Mouse (Mus musculus) ovary, postnatal 36 days (tissue): ENCODE measurements around the gene Plekhg3.
A peak's percentile ranks its signal among the peaks of the same experiment; 100 is the strongest.

Experiments
- DNase-seq: peaks from one replicate; pipeline ENCODE4 v3.0.0; 2022; ENCODE audit warnings: low spot score, mixed read lengths

Plekhg3 gene

DNA sequence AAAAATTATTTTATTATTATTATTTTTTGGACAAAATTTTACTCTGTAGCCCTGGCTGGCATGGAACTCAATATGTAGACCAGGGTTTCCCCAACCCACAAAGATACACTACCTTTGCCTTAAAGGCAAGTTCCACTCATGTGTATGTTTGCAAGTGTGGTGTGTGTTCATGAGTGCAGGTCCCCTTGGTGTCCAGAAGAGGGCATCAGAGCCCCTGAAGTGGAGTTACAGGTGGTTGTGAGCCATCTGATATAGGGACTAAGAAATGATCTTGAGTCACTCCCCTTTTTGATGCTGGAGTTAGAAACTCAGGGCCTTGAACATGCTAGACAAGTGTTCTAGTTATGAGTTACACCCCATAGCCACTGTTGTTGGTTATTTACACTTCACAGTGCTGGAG lies 54.3 kb downstream of the Plekhg3 start:
- no peak for DNase-seq

DNA sequence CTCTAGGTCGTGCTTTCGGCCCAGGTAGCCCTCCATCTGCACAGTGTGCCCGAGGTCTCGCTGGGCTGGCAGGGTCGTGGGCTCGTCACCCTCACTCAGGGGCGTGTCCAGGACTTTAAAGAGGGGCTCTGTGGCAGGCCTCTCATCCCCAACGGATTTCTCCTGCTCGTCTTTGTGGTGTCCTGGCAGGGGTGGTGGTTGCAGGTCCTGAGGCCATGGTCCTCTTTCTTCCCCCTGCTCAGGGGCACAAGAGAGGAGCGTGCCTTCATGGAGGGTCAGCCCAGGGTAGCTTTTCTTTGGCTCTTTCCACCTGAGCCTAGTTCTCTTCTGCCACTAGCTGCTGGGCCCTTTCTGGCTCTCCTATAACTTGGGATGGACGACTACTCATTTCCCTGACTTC lies 56.7 kb downstream of the Plekhg3 start:
- DNase-seq, result no peak

- DNase-seq, result peak; percentile 34
Measured at GRCm38 (mm10) chr12:76589531-76589930, 58.8 kb downstream of the Plekhg3 start.

- DNase-seq, result no peak
Measured at GRCm38 (mm10) chr12:76591037-76591436, 60.3 kb downstream of the Plekhg3 start.

GRCm38 (mm10) chr12:76592213-76592612 lies 61.5 kb downstream of the Plekhg3 start:
- DNase-seq, result no peak

GRCm38 (mm10) chr12:76593254-76593653 lies 62.6 kb downstream of the Plekhg3 start:
- no peak for DNase-seq

DNA sequence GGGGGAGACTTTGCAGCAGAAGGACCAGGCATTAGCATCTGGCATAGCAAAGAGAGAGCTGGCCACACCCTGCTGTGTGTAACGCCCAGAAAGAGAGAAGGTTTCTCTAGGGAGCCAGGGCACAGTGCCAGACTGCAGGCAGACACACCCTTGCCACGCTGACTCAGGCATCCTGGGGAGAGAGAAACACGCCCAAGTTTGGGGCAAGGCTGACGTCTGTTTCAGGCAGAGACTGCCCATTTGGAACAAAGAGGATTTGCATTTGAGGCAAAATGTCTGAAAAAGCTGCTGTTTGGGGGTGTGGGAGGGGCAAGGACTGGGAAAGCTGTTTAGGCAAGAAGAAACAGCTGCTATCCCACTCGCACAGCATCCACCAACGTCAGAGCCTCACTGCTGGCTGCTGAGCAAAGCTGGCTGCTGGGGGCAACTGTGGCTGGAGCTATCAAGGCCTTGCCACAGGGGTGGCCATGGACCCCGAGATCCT lies 63.2 kb downstream of the Plekhg3 start:
- peak; percentile 67 for DNase-seq

DNA sequence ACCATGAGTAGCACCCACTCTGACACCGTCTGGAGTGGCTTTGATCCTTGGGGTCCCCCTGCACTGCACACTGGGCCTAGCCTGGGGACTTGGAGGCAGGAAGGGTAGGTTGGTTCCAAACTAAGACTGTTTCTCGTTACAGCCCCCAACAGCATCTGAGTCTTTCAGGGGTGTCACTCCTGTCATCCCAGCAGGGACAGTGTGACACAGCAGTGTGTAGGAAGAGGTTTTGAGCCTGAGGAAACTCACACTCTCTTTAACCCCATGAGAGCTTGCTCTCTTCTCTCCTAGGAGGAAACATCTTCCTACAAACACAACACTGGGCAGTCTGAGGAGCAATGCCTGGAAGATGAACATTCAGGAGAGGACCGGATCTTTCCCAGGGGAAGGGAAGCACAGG lies 63.9 kb downstream of the Plekhg3 start:
- DNase-seq, result no peak

GRCm38 (mm10) chr12:76595830-76596229 lies 65.1 kb downstream of the Plekhg3 start:
- no peak for DNase-seq

GRCm38 (mm10) chr12:76596292-76597023 lies 65.8 kb downstream of the Plekhg3 start:
- DNase-seq, result peak; percentile 68

DNA sequence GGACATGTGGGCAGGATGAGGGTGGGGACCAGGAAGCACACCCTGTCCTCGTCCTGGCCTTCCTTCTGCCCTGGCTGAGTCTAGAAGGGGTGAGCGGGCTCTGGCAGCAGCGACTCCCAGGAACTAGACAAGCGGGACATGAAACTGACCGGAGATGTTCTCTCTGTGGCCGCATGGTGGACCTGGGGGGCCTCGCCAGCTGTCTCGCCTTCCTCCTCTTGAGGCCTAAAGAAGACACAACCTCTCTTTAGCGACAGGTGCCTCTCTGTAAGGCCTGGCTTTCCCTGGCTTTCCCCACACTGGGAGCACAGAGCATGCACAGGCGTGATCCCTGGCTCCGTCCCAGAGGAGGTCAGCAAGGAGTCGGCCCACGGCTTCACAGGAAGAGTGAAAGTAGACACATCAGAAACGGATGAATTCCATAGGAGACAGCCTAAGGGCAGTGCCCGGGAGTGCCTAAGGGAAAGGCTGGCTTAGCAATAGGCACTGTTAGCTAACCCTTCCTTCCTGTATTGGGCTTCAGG lies 66.9 kb downstream of the Plekhg3 start:
- no peak for DNase-seq

DNA sequence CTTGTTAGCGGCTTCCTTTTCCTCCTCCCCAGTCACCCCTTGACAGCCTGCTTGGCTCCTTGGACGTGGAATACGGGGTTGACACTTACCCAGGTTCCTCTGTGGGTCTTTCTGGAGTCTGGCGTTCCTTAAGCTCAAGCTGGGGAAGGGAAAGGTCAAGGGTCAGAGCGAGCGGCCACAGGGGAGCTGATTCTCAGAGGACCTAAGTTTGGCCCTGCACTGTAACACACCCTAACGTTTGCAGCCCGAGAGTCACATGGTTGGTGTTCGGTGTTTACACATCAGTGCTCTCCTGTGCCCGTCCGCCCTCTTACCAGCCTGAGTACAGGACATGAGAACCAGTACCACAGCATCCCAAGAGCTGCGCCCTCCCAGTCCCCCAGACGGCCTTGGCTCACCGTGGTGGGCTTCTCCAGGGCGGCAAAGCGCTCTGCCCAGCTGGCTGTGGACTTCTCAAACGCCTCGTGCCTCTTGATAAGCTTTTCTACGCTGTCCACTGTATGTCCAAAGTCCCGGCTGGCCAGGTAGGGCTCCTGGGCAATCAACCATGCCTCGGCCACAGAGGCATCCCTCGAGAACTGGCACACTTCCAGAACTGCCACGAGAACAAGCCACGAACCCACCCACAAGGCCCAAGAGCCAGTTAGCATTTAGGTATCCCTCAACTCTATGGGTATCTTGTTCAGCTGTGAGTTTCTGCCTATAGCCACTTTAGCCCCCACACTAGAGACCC lies 67.7 kb downstream of the Plekhg3 start:
- DNase-seq, result no peak

DNA sequence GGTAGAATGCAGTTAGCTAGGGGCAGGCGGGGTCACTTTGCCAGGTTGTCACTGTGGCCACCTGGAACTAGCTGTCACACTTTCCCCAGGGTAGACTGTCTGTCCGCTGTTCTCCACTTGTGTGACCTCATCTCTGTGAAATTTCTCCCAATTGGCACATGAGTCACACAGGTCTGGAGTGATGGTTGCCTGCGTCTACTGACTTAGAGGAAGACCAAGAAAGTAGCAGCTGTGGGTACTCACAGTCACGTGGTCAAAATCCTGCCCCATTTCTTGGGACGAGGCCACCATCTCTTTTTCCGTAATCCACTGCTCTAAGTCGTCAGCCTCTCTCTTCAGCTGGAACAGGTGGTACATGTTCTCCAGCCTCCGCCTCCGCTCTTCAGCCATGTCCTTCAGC lies 73.1 kb downstream of the Plekhg3 start:
- DNase-seq, result no peak

DNA sequence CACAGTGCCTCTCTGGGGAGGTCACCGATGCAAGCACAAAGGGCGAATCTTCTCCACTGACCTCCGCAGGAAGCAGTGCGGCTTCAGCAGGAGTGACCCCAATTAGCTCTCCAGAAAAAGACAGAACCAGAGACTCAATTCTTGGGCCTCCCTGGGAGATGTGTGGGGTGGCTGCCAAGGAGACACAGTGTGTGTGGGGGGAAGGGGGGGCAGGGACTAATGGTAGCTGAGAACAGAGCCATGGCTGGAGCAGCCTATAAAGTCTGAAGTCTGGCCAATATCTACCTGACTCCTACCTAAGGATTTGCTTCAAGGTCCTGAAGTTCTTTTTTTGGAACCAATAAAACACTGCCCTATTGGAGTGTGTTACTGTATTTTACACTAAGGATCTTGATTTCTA lies 73.9 kb downstream of the Plekhg3 start:
- no peak for DNase-seq

DNA sequence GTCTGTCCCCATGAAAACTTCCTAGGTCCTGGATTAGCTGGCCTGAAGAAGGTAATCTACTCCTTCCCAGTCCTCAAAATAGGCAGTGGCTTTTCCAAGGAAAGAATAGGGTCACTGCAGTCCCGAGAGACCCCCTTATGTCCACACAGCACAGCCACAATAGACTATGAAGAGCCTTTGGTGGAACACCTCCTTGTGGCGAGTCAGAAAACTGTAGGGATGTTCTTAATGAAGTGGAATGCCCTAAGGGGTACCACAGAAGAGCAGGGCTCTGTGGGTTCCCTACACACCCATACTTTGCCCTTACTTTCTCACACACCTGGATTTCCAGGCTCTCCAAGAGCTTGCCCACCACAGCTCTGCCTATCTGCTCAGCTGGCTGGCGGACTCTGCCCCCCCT lies 75.1 kb downstream of the Plekhg3 start:
- no peak for DNase-seq

DNA sequence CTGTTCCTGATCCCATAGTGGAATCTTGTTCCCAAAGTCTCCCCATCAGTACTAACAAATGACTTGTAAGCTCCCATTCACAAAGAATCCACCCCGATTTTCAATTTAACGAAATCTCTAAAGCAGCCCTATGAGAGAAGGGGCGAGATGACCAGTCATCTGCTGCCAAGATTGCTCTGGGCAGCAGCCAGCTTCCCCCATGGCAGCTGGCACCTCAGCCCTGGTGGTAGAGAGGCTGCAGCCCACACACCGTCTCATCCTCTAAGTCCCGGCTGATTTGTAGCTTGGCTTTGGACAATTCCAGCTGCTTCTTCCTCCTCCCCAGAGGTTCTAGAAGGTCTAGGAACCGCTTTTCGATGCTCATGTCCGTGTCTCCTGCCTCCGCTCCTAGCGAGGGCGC lies 77.5 kb downstream of the Plekhg3 start:
- peak; percentile 41 for DNase-seq

GRCm38 (mm10) chr12:76608997-76609565 lies 78.4 kb downstream of the Plekhg3 start:
- peak; percentile 59 for DNase-seq

- peak; percentile 39 for DNase-seq
Measured at GRCm38 (mm10) chr12:76612621-76613020, 81.9 kb downstream of the Plekhg3 start.

DNA sequence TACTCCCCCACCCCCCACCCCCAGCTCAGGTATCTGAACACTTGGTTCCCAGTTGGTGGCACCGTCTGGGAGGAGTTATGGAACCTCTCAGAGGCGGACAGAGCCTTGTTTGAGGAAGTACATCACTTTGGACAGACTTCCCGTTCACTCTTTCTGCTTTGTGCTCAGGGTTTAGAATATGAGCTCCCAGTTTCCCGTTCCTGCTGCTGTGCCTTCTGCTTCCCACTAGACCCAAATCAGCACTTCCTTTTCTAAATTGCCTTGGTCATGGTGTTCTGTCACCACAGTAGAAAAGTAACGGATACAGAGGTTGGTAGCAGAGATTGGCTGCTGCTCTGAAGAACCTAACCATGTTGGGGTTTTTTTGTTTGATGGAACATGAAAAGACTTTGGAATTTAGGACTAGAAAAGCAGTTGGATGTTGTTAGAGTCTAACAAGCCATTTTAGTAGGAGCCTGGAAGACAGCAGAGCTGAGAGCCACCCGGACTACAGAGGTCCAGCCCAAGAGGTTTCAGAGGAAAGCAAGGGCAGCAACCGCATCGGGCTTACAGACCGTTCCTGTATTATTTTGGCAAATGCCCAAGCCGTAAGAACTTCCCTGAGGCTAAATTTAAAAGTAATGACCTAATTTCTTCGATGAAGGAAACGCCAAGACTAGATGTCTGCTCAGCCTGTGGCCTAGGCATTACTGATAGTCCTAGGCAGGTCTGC lies 84.3 kb downstream of the Plekhg3 start:
- DNase-seq, result no peak

- no peak for DNase-seq
Measured at GRCm38 (mm10) chr12:76615580-76615937, 84.9 kb downstream of the Plekhg3 start.

DNA sequence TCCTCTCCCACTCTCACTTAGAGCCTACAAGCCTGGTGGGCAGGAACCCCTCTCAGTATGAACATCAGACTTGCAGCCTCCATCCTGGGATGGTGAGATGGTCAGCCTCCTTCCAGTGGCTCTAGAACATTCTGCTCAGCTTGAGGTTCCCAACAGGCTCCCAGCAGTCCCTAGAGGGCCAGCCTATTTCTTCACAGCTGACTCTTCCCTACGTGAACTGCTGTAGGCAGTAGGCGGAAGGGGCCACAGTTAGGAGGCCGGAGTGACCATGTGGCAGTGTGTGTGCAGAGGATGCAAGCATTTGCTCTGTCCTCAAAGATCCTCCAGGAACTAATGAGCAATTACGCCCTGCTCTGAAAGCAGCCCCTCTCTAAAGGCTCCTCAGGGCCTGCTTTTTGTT lies 87.5 kb downstream of the Plekhg3 start:
- DNase-seq, result no peak

DNA sequence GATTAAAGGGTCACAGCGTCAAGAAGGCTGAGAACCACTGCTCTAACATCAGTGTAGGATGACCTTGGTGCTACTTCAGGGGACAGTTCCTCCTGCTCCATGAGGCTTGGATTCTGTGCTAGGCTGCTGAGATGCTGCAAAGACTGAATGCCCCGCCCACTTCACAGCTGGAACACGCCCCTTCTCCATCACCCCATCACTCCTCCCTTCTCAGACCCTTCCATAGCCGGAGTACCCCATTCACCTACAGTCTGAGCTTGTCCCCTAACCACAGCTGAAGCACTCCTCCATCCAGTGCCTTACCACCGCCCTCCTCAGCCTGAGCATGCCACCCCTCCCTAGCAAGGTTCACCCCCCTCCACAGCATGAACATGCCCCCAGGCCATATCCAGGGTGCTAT lies 89.2 kb downstream of the Plekhg3 start:
- no peak for DNase-seq
